Comparison of ENCODE assay signal across 26 mouse cellular contexts in the genomic region with DNA sequence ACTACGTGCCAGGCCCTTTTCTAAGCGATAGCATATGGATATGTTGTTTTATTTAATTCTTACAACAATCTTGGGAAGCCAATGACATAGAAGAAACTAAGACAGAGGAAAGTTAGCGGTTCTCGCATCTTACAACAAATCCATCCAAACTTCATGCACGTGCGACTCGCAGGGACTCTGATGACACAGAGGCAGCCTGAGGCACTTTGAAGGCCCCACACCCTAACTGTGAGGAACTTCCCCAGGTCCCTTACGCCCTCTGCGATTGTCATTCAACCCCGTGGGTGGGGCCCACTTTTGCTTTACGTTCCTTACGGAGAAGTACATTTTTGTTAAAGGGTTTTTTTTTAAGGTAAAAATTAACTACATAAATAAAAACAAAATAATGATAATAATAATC.
DNase-seq lines count a peak whose midpoint lies in the region; ATAC-seq and TF ChIP-seq lines count a peak whose summit lies in the region.
"Had no signal": no experiment of that assay in that cellular context is flagged by ENCODE, and none has a peak within 500 bp of the region (broad histone marks: within the 10 kb centered on the region; RNA-seq: fewer than 3 reads in every experiment).

No protein-coding gene starts in this region.

- no peak for TF ChIP-seq EP300 in MEL (IDR thresholded peaks at IDR 0.05; ENCODE audit: low read depth in 1 of 2, low read length in 2 of 2)

- no peak for TF ChIP-seq CTCF in MEL (IDR thresholded peaks at IDR 0.05 in 2 of 3, conservative IDR thresholded peaks at IDR 0.05 in 1 of 3; ENCODE audit: control insufficient read depth in 1 of 3, insufficient read depth in 1 of 3, low read depth in 2 of 3, low read length in 3 of 3, poor library complexity in 1 of 3, severe bottlenecking in 1 of 3)

- no peak for TF ChIP-seq RAD21 in MEL (IDR thresholded peaks at IDR 0.05; ENCODE audit: low read depth, low read length)

- H3K79me2 ChIP-seq in MEL (ENCODE audit: control insufficient read depth, insufficient read depth, low read length, poor library complexity): no peaks in the 10 kb centered on the region

- no peak overlapping the region for H3K9ac ChIP-seq in MEL (ENCODE audit: control insufficient read depth, low read depth, low read length, poor library complexity, severe bottlenecking)
- H3K9ac ChIP-seq: embryonic facial prominence, embryonic 13.5 days; embryonic facial prominence, embryonic 15.5 days; forebrain, embryonic 12.5 days had no signal

- DNase-seq in MEL (ENCODE audit: low read depth, low spot score) (peak; percentile 17), ZHBTc4 (ENCODE audit: low read depth, low spot score) (peak; percentile 51)
- DNase-seq in frontal cortex, adult 2 months (ENCODE audit: extremely low spot score in 1 of 2, low spot score in 1 of 2): no peak
- DNase-seq in adrenal gland, adult 18-20 months (ENCODE audit: low spot score in 2 of 2): no peak
- DNase-seq: adrenal gland, adult 2 months; adrenal gland, postnatal 10 days; adrenal gland, postnatal 25 days; B cell, adult 2 months; cerebellum, adult 11 months; cerebellum, adult 18-20 months; cerebellum, adult 8-10 months; cerebellum, adult 9-11 months; cerebellum, postnatal 14 days; cerebellum, postnatal 36 days; embryo, embryonic 11 days had no signal

- no peaks in the 10 kb centered on the region for H3K9me3 ChIP-seq in MEL (replicated peaks; ENCODE audit: insufficient read depth, low read length)
- H3K9me3 ChIP-seq: embryonic facial prominence, embryonic 13.5 days; embryonic facial prominence, embryonic 15.5 days; forebrain, embryonic 10.5 days; forebrain, embryonic 12.5 days; G1E had no signal

- no peak overlapping the region for H3K27ac ChIP-seq in MEL (ENCODE audit: control insufficient read depth, low read depth, low read length)
- H3K27ac ChIP-seq: embryonic facial prominence, embryonic 13.5 days; embryonic facial prominence, embryonic 15.5 days; forebrain, embryonic 10.5 days; forebrain, embryonic 12.5 days had no signal

- no peak for TF ChIP-seq POLR2A in MEL (IDR thresholded peaks at IDR 0.05; ENCODE audit: control insufficient read depth in 1 of 2, insufficient read depth in 1 of 2, low read depth in 1 of 2, low read length in 2 of 2, poor library complexity in 1 of 2)

- peak; percentile 89 for ATAC-seq in monocyte, adult 5-6 weeks (replicated peaks; ENCODE audit: insufficient number of reproducible peaks, low FRiP score, low TSS enrichment, poor library complexity, severe bottlenecking)
- ATAC-seq: CD4-positive, CD25-positive, alpha-beta regulatory T cell, adult 4 months; forebrain, embryonic 14.5 days; forebrain, embryonic 16.5 days had no signal

- H3K4me1 ChIP-seq in MEL (ENCODE audit: control insufficient read depth in 1 of 2, insufficient read depth in 2 of 2, low read length in 2 of 2): no peaks in the 10 kb centered on the region
- H3K4me1 ChIP-seq: embryonic facial prominence, embryonic 13.5 days; embryonic facial prominence, embryonic 15.5 days; forebrain, embryonic 10.5 days; forebrain, embryonic 12.5 days had no signal

- no peak overlapping the region for H3K4me3 ChIP-seq in MEL (ENCODE audit: control insufficient read depth in 1 of 2, insufficient read depth in 1 of 2, low read depth in 2 of 2, low read length in 2 of 2)
- H3K4me3 ChIP-seq: embryonic facial prominence, embryonic 13.5 days; embryonic facial prominence, embryonic 15.5 days; erythroblast, embryonic 14.5 days; forebrain, embryonic 10.5 days; forebrain, embryonic 12.5 days had no signal

- H3K27me3 ChIP-seq in MEL (ENCODE audit: control insufficient read depth in 1 of 2, insufficient read depth in 2 of 2, low read length in 2 of 2): no peaks in the 10 kb centered on the region
- H3K27me3 ChIP-seq: CH12.LX; embryonic facial prominence, embryonic 13.5 days; embryonic facial prominence, embryonic 15.5 days; forebrain, embryonic 12.5 days had no signal

- peaks cover 0 to 2% of the 10 kb centered on the region in 2 experiments; a peak in 1 of 4 replicates for H3K36me3 ChIP-seq in MEL (ENCODE audit: control insufficient read depth in 1 of 2, insufficient read depth in 2 of 2, low read length in 2 of 2)
- H3K36me3 ChIP-seq: embryonic facial prominence, embryonic 13.5 days; embryonic facial prominence, embryonic 15.5 days; forebrain, embryonic 10.5 days; forebrain, embryonic 12.5 days; G1E had no signal

TF ChIP-seq in MEL, 35 proteins besides CTCF, POLR2A, EP300 and RAD21:
- TF ChIP-seq MAX (IDR thresholded peaks at IDR 0.05; ENCODE audit: low read length) (no peak), TBP (IDR thresholded peaks at IDR 0.05; ENCODE audit: low read depth, low read length) (no peak), SIN3A (IDR thresholded peaks at IDR 0.05; ENCODE audit: low read length) (no peak), ELF1 (IDR thresholded peaks at IDR 0.05; ENCODE audit: low read depth, low read length) (no peak), ZC3H11A (IDR thresholded peaks at IDR 0.05; ENCODE audit: low read depth, low read length) (no peak), TCF12 (IDR thresholded peaks at IDR 0.05; ENCODE audit: low read depth, low read length) (no peak), POLR2AphosphoS2 (IDR thresholded peaks at IDR 0.05; ENCODE audit: low read length) (no peak), JUND (IDR thresholded peaks at IDR 0.05; ENCODE audit: low read depth, low read length) (no peak), ZMIZ1 (IDR thresholded peaks at IDR 0.05; ENCODE audit: low read depth, low read length) (no peak), E2F4 (IDR thresholded peaks at IDR 0.05; ENCODE audit: borderline replicate concordance, low read depth, low read length) (no peak)

Comparison
In these comparisons a context has a peak if more than half of its experiments do, and no peak if none do; other contexts are left out.
1. DNase-seq: peak in MEL (single experiment) and ZHBTc4 (single experiment); none in frontal cortex, adult 2 months (0 of 2) and adrenal gland, adult 18-20 months (0 of 2).